Mouse (Mus musculus) thymus, postnatal 36 days (tissue): ENCODE measurements around the gene Nudt10.
"Not testable (repeated sequence)": the region's sequence is repeated elsewhere in the genome, so short reads cannot be mapped to it uniquely, and the experiment has no call there.

Experiments
- DNase-seq, 2 experiments: peaks; one replicate each; pipeline ENCODE4 v3.0.0; 2022; ENCODE audit warnings: mixed read lengths in 2 of 2

Nudt10 gene

DNA sequence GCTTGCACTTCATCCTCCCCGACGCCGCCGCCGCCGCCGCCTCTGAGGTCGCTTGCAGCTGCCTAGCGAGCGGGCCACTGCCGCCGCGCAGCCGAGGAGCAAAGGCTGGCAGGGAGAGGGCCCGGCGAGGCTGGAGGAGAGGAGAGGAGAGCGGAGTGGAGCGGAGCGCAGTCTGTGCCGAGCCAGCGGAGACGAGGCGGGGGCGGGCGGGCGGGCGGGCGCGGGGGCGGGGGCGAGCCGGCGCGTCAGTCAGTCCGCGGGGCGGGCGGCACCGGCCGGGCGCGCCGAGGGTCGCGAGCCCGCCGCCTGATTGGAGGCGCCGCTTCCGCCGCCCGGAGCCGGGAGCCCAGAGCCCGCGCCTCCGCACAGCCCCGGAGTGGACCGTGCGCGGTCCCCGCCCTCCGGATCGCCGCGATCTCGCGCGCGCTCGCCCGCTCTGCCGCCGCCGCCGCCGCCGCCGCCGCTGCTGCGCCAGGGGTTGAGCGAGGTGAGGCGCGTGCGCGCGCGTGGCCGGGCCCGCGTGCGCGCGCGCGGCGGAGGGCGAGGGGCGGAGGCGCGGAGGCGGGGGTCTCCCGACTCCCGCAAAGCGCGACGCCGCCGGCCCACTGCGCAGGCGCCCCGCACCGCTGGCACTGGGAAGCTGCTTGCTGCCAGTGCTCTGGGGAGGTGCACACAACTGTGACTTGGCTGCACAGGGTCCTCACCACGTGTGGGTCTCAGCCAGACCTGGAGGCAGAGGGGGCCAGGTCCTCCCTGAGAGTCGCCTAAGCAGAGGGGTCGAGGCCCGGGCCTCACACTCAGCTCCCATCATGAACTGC lies at the start of gene Nudt10:
Nudt10 (minus strand) TSS at position 193 of the 818 bp plus-strand sequence.
- DNase-seq, result not testable (repeated sequence)

DNA sequence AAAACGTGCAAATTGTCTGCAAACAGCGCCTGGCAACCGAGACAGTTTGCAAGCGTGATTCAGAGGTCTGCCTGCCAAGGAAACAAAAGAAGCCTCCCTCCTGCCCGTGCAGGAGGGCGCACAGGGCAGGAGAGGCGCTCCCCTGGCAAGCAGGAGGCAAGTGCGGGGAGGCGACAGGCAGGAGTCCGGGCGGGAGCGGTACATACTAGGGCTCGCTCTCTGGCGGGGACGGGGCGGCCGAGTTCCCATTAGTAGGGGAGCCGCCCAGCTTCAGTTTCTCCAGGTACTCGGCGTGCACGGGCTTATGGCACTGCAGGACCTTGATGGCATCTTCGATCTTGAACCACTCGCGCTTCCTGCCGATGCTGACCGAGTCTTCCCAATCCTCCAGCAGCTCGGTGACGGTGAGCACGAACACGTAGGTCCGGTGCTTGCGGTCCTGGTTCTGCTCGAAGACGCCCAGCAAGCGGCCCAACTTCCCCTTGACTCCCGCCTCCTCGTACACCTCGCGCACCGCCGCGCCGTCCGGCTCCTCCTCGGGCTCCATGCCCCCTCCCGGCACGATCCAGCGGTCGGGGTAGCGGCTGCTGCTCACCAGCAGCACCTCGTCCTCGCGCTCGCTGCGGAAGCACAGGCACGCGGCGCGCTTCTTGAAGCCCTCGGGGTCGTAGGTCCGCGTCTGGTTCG lies 536 bp downstream of the Nudt10 start:
- not testable (repeated sequence) for DNase-seq

DNA sequence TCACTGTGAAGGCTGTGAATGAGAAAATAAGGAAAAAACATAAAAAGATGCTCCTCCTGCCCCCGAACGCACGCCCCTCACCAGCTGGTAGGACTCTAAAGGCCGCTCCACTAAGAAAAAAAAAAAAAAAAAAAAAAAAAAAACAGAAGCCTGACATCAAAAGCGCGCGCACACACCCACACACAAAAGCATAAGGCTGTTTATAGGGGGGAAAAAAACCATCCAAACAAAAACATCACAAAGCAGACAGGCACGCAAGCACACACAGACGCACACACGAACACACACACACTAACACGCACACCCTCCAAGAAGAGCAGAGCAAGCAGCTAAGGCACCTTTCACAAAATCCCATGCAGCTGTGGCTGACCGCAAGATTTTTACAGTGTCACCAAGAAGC lies 1.1 kb downstream of the Nudt10 start:
- no peak for DNase-seq
